Mouse (Mus musculus) embryonic facial prominence, embryonic 10.5 days (tissue): ENCODE data around the gene Asb17. TPM values are rescaled to one million over a fixed set of nuclear protein-coding genes. Genes with fewer than 3 reads are reported as not detected.
A peak's percentile ranks its signal among the peaks of the same experiment; 100 is the strongest.

ENCODE experiments used
- DNase-seq: peaks from one replicate; pipeline ENCODE4 v3.0.0-alpha.2; 2017; ENCODE audit warnings: low spot score
- H3K27ac ChIP-seq: fragments of 300-500 bp; sonication (generic); replicated peaks from 2 replicates; pipeline ENCODE4 v1.5.1; 2016; ENCODE audit warnings: mild to moderate bottlenecking
- H3K27me3 ChIP-seq: fragments of 300-500 bp; sonication (generic); replicated peaks from 2 replicates; pipeline ENCODE4 v1.6.1; 2016; ENCODE audit warnings: low read depth, mild to moderate bottlenecking; ENCODE audit not compliant: poor library complexity, severe bottlenecking
- H3K36me3 ChIP-seq: fragments of 300-500 bp; sonication (generic); replicated peaks from 2 replicates; pipeline ENCODE4 v1.6.1; 2016; ENCODE audit warnings: mild to moderate bottlenecking, moderate library complexity
- H3K4me1 ChIP-seq: fragments of 300-500 bp; sonication (generic); 2 replicates; pipeline ENCODE4 v1.6.1; 2016
- H3K4me3 ChIP-seq: fragments of 300-500 bp; sonication (generic); 2 replicates; pipeline ENCODE4 v1.5.1; 2016; ENCODE audit warnings: mild to moderate bottlenecking, moderate library complexity
- H3K9me3 ChIP-seq: fragments of 300-500 bp; sonication (generic); 2 replicates; pipeline ENCODE4 v1.6.1; 2016; ENCODE audit warnings: mild to moderate bottlenecking
- WGBS: fragments of 180-500 bp; shearing (Covaris S2); methylation state at CpG from one replicate; pipeline ENCODE4 v1.1.7; 2016; 5-methylcytosine and 5-hydroxymethylcytosine counted together
- polyA plus RNA-seq: library from polyadenylated mRNA; unstranded; fragments of >200 nt; fragmentation: Nextera tagmentation; extraction: Ambion mirVana; gene quantifications from 2 replicates; pipeline ENCODE4 v1.2.1, GENCODE M21; 2016

Gene Asb17
- polyA plus RNA-seq, 1 experiment from 2014 or later = 0.19 TPM

DNA sequence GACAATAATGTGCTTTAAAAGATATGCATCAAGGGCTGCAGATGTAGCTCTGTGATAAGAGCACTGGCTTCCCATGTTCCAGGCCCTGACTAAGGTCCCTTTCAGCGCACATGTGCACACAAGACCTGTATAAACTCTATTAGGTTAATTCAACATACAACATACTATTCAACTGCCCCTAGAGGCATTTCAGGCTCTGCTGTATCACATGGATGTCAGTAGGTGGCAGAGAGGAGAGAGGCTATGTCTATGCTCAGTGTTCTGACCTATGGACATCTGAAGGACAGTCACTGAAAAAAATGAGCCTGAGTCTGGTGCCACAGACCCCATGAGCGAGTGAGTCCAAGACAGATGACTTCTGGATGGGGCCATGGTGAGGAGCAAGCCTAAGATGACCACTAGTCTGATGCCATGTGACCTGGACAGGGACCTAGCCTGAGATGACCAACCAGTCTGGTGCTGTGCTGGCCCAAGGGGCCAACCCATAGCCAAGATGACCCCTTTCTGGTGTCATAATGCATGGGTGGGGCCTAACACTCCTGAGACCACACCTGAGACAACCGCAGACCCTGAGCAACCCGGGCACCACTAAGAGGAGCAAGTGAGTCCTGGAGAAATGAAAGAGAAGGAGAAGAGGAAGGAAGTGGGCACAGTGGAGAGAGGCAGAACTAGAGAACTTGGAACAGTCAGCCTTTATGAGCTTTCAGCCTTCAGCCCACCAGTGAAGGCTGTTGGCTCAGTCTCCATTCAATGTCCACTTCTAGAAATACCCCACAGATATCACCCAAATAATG lies 20.8 kb downstream of the Asb17 start:
- WGBS = 84% methylated on average over 4 of the region's 4 CpGs
- no peak overlapping the region for H3K27ac ChIP-seq
- no peak overlapping the region for H3K4me3 ChIP-seq
- no peaks in the 10 kb centered on the region for H3K9me3 ChIP-seq
- H3K36me3 ChIP-seq = no peaks in the 10 kb centered on the region
- no peaks in the 10 kb centered on the region for H3K4me1 ChIP-seq
- no peak for DNase-seq
- H3K27me3 ChIP-seq = no peaks in the 10 kb centered on the region

DNA sequence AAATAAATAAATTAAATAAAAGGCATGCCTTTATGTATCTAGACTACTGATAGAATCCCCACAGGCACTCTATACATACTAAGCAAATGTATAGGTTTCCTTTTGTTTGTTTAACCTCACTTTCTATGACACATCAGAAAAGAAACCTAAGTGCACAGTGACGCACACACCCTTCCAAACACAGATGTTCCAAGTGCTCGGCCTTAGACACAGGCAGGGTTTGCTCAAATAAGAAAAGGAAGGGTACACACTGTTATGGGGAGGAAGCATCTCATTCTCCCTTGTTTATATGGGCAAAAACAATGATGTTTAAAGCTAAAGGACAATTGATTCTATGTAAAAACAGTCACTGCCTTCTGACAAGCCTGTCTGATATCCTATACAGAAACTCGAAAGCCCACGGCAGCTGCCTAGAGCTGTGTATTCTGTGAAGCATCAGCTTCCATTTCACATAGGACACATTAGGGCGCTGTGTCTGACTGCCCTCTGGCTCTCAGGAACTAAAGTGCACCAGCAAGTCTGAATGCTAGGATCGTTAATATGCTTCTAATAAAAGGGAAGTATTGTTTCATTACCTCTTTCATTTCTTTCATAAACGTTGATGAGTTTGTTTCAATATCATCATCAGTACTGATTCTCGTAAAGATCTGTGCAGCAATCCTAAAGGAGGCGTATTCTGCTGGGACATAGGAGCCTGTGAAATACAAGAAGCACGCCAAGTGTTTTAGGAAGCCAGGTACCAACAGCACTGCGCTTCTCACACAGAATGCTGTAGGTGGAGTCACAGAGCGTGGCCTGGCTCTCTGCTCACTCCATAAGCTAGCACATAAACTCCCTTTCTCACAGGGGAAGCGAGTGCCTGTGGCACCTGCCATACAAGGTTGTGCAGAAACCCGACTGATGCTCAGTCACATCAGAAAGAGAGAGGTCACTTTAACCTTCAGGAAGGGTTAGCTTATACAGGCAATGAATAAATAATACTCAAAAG lies 23.4 kb downstream of the Asb17 start:
- WGBS = 77% methylated on average over 14 of the region's 14 CpGs
- Histone ChIP-seq H3K4me1 (no peaks in the 10 kb centered on the region), H3K27ac (no peak overlapping the region), H3K9me3 (no peaks in the 10 kb centered on the region), H3K27me3 (no peaks in the 10 kb centered on the region), H3K36me3 (no peaks in the 10 kb centered on the region), H3K4me3 (no peak overlapping the region)
- DNase-seq = no peak

DNA sequence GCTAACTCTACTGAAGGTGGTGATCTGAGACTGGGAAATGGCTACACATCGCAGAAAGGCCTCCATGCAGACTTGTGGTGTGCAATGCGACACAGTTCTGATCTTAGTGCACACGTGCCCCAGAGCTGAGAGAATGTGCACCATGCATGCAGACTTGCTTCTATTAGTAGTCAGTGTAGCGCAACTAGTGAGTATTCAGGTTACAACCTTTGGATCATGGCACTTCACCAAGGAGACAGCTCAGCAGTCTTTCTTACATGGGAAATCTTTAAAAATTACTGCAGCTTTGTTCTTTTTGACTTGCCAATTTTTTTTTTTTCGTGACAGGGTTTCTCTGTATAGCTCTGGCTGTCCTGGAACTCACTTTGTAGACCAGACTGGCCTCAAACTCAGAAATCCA lies 27.4 kb downstream of the Asb17 start:
- DNase-seq = no peak
- no peaks in the 10 kb centered on the region for H3K36me3 ChIP-seq
- 88% methylated on average over 5 of the region's 5 CpGs for WGBS
- H3K9me3 ChIP-seq = no peaks in the 10 kb centered on the region
- H3K4me1 ChIP-seq = no peaks in the 10 kb centered on the region
- no peak overlapping the region for H3K4me3 ChIP-seq
- no peak overlapping the region for H3K27ac ChIP-seq
- H3K27me3 ChIP-seq = no peaks in the 10 kb centered on the region

DNA sequence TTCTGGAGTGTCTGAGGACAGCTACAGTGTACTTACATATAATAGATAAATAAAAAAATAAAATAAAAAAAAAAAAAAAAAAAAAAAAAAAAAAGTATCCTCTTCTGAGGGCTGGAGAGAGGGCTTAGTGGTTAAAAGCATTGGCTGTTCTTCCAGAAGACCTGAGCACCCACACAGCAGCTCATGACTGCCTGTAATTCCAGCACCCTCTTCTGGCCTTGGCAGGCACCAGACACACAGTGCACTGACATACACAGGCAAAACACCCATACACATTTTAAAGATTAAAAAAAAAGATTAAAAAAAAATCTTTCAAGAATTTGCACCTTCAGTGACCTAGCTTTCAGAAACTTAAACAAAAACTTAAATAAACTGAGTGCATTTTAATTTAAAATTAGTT lies 42.3 kb downstream of the Asb17 start:
- H3K4me3 ChIP-seq = no peak overlapping the region
- H3K27me3 ChIP-seq = no peaks in the 10 kb centered on the region
- DNase-seq = no peak
- no peaks in the 10 kb centered on the region for H3K36me3 ChIP-seq
- H3K4me1 ChIP-seq = no peaks in the 10 kb centered on the region
- H3K9me3 ChIP-seq = no peaks in the 10 kb centered on the region
- H3K27ac ChIP-seq = no peak overlapping the region

DNA sequence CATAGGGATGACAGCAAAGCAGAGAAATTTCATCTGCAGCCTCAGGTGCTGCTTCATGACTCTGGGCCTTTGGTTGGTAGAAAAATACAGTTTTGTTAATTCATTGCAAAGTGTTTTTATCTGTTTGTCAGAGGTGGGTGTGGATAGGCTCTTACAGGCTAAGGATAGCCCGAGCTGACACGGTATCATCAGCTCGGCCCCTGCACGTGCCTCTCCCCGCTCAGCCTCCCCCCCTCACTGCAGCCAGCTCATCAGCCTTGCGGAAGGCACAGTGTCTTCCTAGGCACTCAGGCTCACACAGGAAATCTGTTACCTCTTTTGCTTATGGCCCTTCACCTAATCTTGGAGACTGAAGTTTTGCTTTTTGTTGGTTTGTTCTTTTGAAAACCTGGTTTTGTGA lies 44.1 kb downstream of the Asb17 start:
- H3K4me1 ChIP-seq = no peaks in the 10 kb centered on the region
- DNase-seq = no peak
- H3K4me3 ChIP-seq = no peak overlapping the region
- 76% methylated on average over 6 of the region's 6 CpGs for WGBS
- H3K27ac ChIP-seq = no peak overlapping the region
- H3K36me3 ChIP-seq = no peaks in the 10 kb centered on the region
- H3K27me3 ChIP-seq = no peaks in the 10 kb centered on the region
- H3K9me3 ChIP-seq = no peaks in the 10 kb centered on the region

DNA sequence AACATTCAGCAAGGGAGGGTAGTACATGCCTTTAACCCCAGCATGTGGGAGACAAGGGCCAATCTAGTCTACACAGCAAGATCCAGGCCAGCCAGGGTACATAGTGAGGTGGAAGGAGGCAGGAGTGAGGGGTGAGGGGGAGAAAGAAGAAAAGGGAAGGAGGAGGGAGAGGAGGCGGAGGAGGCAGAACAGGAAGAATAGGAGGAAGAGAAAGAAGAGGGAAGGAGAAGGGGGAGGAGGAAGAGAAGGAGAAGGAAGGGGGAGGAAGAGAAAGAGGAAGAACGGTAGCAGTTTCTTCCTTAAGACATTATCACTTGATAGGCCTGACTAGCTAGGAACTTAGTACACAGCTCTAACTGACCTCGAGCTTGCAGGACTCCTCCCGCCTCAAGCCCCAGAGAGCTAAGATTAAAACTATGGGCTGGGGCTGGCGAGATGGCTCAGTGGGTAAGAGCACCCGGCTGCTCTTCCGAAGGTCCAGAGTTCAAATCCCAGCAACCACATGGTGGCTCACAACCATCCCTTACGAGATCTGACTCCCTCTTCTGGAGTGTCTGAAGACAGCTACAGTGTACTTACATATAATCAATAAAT lies 45.3 kb downstream of the Asb17 start:
- Histone ChIP-seq H3K27me3 (no peaks in the 10 kb centered on the region), H3K27ac (no peak overlapping the region), H3K4me1 (no peaks in the 10 kb centered on the region), H3K9me3 (no peaks in the 10 kb centered on the region), H3K36me3 (no peaks in the 10 kb centered on the region), H3K4me3 (no peak overlapping the region)
- no peak for DNase-seq
- WGBS = 74% methylated on average over 8 of the region's 8 CpGs

DNA sequence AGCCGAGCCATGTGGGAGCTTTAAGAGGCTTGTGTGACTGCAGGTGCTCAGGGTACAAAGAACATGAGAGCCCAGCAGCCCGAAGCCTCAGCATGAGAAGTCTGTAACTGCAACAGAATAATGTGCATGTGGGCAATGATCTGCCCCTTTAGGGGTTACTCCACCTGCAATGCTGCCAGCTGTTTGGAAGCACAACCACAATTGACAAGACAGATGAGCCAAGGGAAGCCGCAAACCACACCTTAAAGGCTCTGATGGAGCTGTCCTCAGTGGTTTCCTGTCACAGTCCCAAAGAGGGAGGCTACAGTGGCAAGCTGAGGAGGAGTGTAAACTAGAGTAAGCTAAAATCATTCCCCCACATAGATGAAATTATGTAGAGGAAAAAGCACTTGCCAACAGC lies 51.4 kb downstream of the Asb17 start:
- no peaks in the 10 kb centered on the region for H3K9me3 ChIP-seq
- H3K4me1 ChIP-seq = no peaks in the 10 kb centered on the region
- no peaks in the 10 kb centered on the region for H3K36me3 ChIP-seq
- no peak for DNase-seq
- no peak overlapping the region for H3K27ac ChIP-seq
- 87% methylated on average over 3 of the region's 3 CpGs for WGBS
- no peak overlapping the region for H3K4me3 ChIP-seq
- no peaks in the 10 kb centered on the region for H3K27me3 ChIP-seq

DNA sequence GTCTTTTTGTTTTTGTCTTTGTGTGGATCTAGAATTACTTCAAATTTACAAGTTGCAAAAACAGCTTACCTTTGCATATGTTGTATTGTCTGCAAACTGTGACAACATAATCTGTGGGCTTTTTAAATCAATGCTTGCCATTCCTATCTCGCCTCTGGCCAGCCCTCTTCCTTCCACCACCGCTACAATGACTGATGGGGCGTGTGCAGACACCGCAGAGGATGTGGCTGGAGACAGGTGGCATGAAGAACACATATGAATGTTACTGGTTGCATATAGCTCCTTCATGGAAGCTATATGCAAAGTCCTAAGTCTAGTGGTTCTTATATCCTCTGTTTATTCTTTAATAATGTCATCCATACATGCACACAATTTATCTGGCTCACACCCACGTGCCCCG lies 53.2 kb downstream of the Asb17 start:
- WGBS = 79% methylated on average over 6 of the region's 6 CpGs

DNA sequence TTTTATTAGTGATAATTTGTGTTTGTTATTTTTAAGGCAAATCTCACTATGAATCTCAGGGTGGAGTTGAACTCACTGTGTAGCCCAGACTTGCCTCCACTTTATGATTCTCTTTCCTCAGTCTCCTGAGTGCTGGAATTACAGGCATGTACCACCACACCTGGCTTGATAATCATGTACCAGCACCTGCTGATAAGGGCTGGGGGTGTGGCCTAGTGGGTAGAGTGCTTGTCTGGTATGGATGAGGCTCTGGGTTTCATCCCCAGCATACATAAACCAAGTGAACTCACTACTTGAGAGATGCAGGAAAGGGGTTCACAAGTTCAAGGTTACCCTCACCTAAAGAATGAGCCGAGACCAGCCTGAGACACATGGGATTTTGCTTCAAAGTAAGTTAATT lies 57.9 kb downstream of the Asb17 start:
- no peak overlapping the region for H3K27ac ChIP-seq
- 93% methylated on average over 1 of the region's 1 CpGs for WGBS
- peaks cover 39% of the 10 kb centered on the region for H3K36me3 ChIP-seq
- no peak overlapping the region for H3K4me3 ChIP-seq
- no peak for DNase-seq
- H3K27me3 ChIP-seq = no peaks in the 10 kb centered on the region
- peaks cover 4% of the 10 kb centered on the region; the same call in 1 of the 2 replicates for H3K4me1 ChIP-seq
- no peaks in the 10 kb centered on the region for H3K9me3 ChIP-seq

More for the DNA sequence above, 53.2 kb downstream of the Asb17 start:
- H3K27ac ChIP-seq = no peak overlapping the region
- no peak overlapping the region for H3K4me3 ChIP-seq
- H3K4me1 ChIP-seq = no peaks in the 10 kb centered on the region
- no peaks in the 10 kb centered on the region for H3K27me3 ChIP-seq
- no peaks in the 10 kb centered on the region for H3K9me3 ChIP-seq
- no peak for DNase-seq
- no peaks in the 10 kb centered on the region for H3K36me3 ChIP-seq

DNA sequence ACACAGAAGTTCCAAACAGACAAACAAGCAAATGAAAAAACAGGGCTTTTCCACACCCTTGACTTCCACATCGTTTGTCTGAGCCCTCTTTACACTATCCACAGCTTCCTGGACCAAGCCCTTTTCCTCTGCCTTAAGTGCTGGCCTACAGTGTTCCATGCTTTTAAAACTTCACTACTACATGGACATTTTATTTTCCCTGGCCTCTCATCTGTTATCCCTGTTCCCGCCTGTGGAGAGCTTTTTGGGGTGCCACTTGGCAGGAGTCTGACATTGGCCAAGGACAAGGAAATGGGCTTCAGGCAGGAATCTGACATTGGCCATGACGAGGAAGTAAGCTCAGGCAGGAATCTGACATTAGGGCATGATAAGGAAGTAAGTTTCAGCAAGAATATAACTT lies 58.6 kb downstream of the Asb17 start:
- H3K4me3 ChIP-seq = no peak overlapping the region
- DNase-seq = no peak
- 77% methylated on average over 3 of the region's 3 CpGs for WGBS
- no peak overlapping the region for H3K27ac ChIP-seq
- peaks cover 46% of the 10 kb centered on the region for H3K36me3 ChIP-seq
- H3K9me3 ChIP-seq = no peaks in the 10 kb centered on the region
- H3K4me1 ChIP-seq = peaks cover 4% of the 10 kb centered on the region; the same call in 1 of the 2 replicates
- H3K27me3 ChIP-seq = no peaks in the 10 kb centered on the region

DNA sequence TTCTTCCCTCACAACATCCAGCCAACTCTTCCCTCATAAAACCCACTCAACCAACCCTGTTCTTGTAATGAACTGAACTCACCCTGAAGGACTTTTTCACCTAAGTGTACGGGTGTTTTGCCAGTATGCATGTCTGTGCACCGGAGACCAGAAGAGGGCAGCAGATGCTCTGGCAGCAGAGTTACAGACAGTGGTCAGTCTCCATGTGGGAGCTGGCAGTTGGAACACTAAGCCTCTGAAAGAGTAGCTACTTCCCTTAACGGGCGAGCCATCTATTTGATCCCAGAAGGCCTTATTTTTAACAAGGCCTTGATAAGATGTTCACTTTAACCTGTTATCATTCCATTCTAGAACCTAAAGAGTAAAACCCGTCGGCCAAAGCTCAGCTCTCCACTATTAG lies 60.6 kb downstream of the Asb17 start:
- DNase-seq = peak; percentile 52
- Histone ChIP-seq H3K36me3 (peaks cover 66% of the 10 kb centered on the region), H3K27me3 (no peaks in the 10 kb centered on the region), H3K4me3 (no peak overlapping the region), H3K9me3 (no peaks in the 10 kb centered on the region), H3K27ac (no peak overlapping the region), H3K4me1 (peaks cover 20% of the 10 kb centered on the region)
- 72% methylated on average over 6 of the region's 6 CpGs for WGBS
